In the genomic region with DNA sequence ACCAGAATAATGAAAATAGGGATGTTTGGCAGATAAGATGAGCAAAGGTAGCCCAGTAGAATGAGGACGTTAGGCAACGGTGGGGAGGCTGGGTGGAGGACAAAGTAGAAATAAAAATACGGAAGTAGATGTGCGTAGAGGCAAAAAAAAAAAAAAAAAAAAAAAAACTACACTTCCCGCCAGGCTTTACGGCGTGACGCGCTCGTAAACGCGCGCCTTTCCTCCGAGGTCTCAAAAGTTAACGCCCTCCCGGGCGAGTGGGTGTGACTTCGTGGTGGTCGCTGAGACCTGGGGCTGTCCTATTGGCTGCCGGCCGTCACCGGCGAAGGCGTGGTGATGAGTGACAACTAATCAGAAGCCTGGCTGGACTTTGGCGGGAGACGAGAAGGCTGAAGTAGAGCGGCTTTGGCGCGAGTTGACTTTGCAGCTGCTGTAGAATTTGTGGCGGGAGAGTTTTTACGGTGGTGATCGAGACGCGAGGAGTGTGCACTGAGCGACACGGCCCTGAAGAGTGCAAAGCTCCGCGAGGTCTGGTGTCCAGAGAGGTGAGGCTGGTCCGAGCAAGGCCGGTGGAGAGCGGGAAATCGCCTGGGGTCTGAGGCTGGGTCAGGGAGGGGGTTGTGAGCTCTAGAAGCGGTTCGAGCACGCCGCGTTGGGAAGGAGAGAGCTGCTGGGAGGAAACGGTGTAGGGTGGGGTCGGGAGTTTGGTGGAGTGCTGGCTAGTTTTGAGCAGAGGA, we compare ENCODE assay signal across 8 mouse cellular contexts. TPM values are rescaled to one million over a fixed set of nuclear protein-coding genes. Genes with fewer than 3 reads are reported as not detected.
DNase-seq lines count a peak whose midpoint lies in the region; ATAC-seq lines count a peak whose summit lies in the region.

Gene Cdc6 (plus strand): TSS at position 365 of the 737 bp plus-strand sequence.

- ATAC-seq in hindbrain, embryonic 11.5 days (ENCODE audit: low FRiP score) = peak; percentile 97

- no peaks in the 10 kb centered on the region for H3K9me3 ChIP-seq in hindbrain, embryonic 11.5 days (ENCODE audit: control insufficient read depth, low read length)

- peaks cover 8% of the 10 kb centered on the region; the same call in 1 of the 2 replicates for H3K4me1 ChIP-seq in hindbrain, embryonic 11.5 days (replicated peaks; ENCODE audit: control insufficient read depth, insufficient read depth, low read length)

- H3K27ac ChIP-seq in hindbrain, embryonic 11.5 days (ENCODE audit: low read depth, low read length) = 0 out of 2 replicates have a peak within 1 kb of the TSS, but pooled peaks have one; percentile 17

- H3K4me3 ChIP-seq in hindbrain, embryonic 11.5 days (ENCODE audit: low read depth, low read length) = peak within 1 kb of the TSS; percentile 52

- H3K36me3 ChIP-seq in hindbrain, embryonic 11.5 days (ENCODE audit: control insufficient read depth, insufficient read depth, low read length) = no peaks in the 10 kb centered on the region

- peak within 1 kb of the TSS; percentile 84 for H3K4me2 ChIP-seq in hindbrain, embryonic 11.5 days (replicated peaks; ENCODE audit: low read depth, low read length)

- DNase-seq in Muller cell, postnatal 12 days (ENCODE audit: inconsistent ontology term) = peak; percentile 97
- peak; percentile 95 for DNase-seq in cerebellum, adult 9-11 months
- DNase-seq in frontal cortex, adult 2 months (ENCODE audit: extremely low spot score in 1 of 2, low spot score in 1 of 2) = peak; percentile 92
- peak; percentile 97 for DNase-seq in hindbrain, embryonic 11.5 days (ENCODE audit: low spot score)
- DNase-seq in layer of hippocampus, postnatal 10 days (ENCODE audit: low spot score in 2 of 2) = peak; percentile 92 to 95
- DNase-seq in lung, postnatal 10 days = peak; percentile 99
- DNase-seq in ovary, postnatal 36 days (ENCODE audit: low spot score) = peak; percentile 94
- DNase-seq in thymus, postnatal 25 days = peak; percentile 96

- no peaks in the 10 kb centered on the region for H3K27me3 ChIP-seq in hindbrain, embryonic 11.5 days (ENCODE audit: control insufficient read depth, insufficient read depth, low read length)

- H3K9ac ChIP-seq in hindbrain, embryonic 11.5 days (ENCODE audit: low read depth, low read length) = peak within 1 kb of the TSS; percentile 48

- under 1% methylated on average over 49 of the region's 49 CpGs for WGBS in hindbrain, embryonic 11.5 days

RNA-seq across cellular contexts. Expression of gene Cdc6, which starts in this region (rescaled TPM):
- 0.62 and 0.67 TPM in 2 replicates for polyA plus RNA-seq in frontal cortex, adult 2 months (2012; rRNA removed)
- polyA plus RNA-seq in hindbrain, embryonic 11.5 days (2014; fragmentation: Nextera tagmentation; extraction: Ambion mirVana) = 33.1 and 39.0 TPM in 2 replicates
- total RNA-seq in layer of hippocampus, postnatal 10 days (2021) = 1 to 10 TPM; 1.1 to 2.2 TPM

Comparison
In these comparisons a context has a peak if more than half of its experiments do, and no peak if none do; other contexts are left out.
1. Peak in every context shown above with its lines: DNase-seq, ATAC-seq, H3K4me3 ChIP-seq and H3K27ac ChIP-seq.
2. RNA of gene Cdc6 (polyA plus RNA-seq): 33.1 to 39.0 TPM in hindbrain, embryonic 11.5 days; 0.62 to 0.67 TPM in frontal cortex, adult 2 months; every median in the first group is over 10 times any median in the second.
3. Peak in DNase-seq in frontal cortex, adult 2 months; RNA of the gene not detected or under 1 TPM.